Mouse (Mus musculus) thymus, postnatal 4 days (tissue): Measurements from ENCODE around the gene Fam169a.
"Not testable (repeated sequence)": the region's sequence is repeated elsewhere in the genome, so short reads cannot be mapped to it uniquely, and the experiment has no call there.

Experiments used
- DNase-seq: peaks from one replicate; pipeline ENCODE4 v3.0.0; 2021

Fam169a gene

DNA sequence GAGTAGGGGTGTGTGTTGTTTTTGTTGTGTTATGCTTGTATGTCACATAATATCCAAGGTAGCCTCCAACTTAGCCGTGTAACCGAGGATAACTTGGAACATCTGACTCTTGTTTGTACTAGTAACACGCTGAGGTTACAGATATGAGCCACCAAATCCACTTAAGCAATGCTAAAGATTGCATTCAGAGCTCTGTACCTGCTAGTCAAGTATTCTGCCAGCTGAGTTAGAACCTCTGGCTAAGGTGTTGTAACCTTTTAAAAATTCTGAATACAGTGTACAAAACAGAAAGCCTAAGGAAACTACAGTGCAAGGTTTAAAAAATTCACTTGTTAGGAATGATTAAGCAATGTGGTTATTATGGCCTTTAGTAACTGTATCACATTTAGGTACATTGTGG is 13.5 kb downstream of the Fam169a start:
- DNase-seq, result no peak

DNA sequence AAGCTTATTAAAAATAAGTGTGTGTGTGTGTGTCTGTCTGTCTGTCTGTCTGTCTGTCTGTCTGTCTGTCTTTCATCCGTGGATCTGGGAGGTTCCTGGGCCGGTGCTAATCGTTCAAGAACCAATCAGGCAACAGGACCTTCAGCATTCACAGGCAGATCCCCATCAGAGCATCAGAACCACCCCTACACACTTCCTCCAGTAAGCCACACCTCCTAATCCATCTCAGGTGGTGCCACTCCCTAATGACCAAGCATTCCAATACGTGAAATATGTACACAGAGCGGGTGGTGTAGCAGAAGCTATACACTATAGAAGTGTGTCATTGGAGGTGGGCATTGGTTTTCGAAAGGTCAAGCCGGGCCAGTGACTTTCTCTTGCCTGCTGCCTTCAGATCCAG is 15.3 kb downstream of the Fam169a start:
- DNase-seq, result no peak

DNA sequence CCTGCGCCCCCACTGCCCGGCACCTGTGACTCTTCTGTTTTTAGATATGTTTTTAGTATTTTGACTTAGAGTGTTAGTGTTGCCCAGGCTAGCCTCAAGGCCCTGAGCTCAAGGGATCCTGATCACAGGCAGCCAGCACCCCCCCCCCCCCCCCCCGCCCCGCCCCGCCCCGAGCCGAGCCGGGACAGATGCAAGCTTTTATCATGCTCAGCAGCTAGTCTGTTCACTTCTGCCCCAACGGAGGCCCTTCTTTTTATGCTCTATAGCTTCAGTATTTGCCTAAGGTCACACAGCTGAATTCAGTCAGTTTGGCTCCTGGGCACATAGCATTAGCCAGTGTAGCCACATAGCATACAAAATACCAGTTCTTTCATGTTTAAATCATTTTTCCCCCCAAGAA is 19.2 kb downstream of the Fam169a start:
- no peak for DNase-seq

DNA sequence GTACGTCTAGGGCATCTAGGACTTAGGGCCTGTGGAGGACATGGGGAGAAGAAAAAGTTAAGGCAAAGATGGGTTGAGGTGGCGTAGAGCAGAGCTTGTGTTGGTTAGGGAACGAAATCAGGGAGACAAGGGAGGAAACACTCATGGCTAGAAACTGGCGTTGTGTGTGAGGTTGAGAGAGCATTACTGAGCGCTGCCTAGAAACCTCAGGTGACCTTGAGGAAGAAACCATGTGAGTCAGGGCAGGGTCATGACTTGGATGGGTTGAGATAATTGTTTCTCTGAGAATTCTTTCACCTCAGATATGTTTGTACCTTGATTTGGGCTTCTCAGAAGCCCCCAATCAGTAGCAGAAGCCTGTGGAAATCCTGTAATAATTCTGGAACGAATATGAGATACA is 20.3 kb downstream of the Fam169a start:
- no peak for DNase-seq

- DNase-seq, result no peak
Observed at GRCm38 (mm10) chr13:97088183-97088582, 21.1 kb downstream of the Fam169a start.

- DNase-seq, result no peak
Observed at GRCm38 (mm10) chr13:97095726-97096125, 28.6 kb downstream of the Fam169a start.

- peak; percentile 45 for DNase-seq
Observed at GRCm38 (mm10) chr13:97099187-97099852, 32.2 kb downstream of the Fam169a start, which contains the start of gene Gm6169. TSS of gene Gm6169 (minus strand) at chr13:97099237.

GRCm38 (mm10) chr13:97104996-97105395 is 37.9 kb downstream of the Fam169a start:
- DNase-seq, result no peak

GRCm38 (mm10) chr13:97107721-97108120 is 40.6 kb downstream of the Fam169a start:
- not testable (repeated sequence) for DNase-seq

DNA sequence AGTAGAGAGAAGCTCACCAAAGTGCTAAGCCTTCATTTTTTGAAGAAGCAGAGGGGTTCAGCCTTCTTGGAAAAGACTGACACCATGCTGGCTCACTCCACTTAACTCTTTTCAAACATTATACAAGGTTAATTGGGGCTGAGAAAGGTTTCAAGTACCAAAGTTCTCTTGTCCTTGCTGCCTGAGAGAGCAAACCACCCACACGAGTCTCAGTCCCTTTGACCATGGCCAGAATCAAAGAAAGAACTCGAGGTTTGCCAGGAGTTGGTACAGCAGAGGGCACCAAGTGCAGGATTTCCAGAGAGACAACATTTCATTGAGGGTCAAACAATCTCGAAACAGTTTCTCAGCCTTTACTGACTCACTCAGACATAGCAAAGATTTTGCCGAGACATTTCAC is 42.0 kb downstream of the Fam169a start:
- no peak for DNase-seq

DNA sequence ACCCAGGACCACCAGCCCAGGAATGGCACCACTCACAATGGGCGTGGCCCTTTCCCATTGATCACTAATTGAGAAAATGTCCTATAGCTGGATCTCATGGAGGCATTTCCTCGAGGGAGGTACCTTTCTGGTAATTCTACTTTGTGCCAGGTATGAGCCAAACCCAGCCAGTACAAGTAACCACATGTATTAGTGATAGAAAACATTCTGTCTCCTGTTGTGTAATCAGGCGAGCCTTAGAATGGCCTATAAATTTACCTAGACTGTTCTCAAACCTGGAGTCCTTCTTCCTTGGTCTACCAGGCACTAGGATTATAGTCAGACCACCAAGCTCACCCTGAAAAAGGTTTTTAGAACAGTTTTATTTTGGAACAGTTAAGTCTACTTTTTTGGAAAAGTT is 54.3 kb downstream of the Fam169a start:
- DNase-seq, result no peak

DNA sequence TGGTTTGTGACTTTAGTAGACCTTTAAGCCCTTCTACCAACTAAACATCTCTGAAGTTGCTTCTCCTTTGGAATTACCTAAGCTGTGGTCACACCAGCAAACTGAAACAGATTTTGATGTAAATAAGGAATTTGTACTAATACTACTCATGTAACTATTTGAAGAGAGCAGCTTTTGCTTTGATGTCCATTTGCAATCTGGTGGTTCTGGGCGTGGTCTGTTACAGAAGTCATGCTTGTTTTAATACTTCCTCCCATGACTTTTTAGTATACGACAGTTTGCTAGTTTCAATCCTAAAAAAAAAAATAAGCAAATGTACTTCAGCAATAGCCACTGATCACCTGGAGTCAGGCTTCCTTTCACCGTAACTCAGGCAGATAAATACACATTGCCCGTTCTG is 62.6 kb downstream of the Fam169a start:
- not testable (repeated sequence) for DNase-seq

GRCm38 (mm10) chr13:97130413-97130812 is 63.3 kb downstream of the Fam169a start:
- DNase-seq, result not testable (repeated sequence)

GRCm38 (mm10) chr13:97137466-97138400 is 70.6 kb downstream of the Fam169a start, which contains the start of the genes Gfm2 and Nsa2:
TSS of gene Gfm2 (plus strand) at chr13:97137937.
TSS of gene Nsa2 (minus strand) at chr13:97137937.
- DNase-seq, result peak; percentile 85

- DNase-seq, result not testable (repeated sequence)
Observed at GRCm38 (mm10) chr13:97138404-97138931, 71.4 kb downstream of the Fam169a start.

DNA sequence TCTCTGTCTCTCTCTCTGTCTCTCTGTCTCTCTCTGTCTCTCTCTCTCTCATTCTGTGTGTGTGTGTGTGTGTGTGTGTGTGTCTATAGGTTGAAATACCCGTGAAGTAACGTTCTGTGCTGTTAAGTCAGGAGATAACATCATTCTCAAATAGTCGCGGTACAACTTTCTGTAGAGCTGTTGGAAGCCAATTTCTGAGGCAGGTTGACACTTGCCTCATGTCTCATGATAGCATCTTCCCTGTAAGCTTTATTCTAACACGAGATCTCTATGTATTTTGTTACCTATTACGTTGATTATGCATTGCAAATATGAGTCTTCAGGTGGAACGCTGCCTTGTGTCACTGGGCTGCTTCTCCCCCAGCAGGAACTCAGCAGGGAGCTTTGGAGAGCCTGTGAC is 75.2 kb downstream of the Fam169a start:
- no peak for DNase-seq

- peak; percentile 77 for DNase-seq
Observed at GRCm38 (mm10) chr13:97145834-97146233, 78.7 kb downstream of the Fam169a start.

DNA sequence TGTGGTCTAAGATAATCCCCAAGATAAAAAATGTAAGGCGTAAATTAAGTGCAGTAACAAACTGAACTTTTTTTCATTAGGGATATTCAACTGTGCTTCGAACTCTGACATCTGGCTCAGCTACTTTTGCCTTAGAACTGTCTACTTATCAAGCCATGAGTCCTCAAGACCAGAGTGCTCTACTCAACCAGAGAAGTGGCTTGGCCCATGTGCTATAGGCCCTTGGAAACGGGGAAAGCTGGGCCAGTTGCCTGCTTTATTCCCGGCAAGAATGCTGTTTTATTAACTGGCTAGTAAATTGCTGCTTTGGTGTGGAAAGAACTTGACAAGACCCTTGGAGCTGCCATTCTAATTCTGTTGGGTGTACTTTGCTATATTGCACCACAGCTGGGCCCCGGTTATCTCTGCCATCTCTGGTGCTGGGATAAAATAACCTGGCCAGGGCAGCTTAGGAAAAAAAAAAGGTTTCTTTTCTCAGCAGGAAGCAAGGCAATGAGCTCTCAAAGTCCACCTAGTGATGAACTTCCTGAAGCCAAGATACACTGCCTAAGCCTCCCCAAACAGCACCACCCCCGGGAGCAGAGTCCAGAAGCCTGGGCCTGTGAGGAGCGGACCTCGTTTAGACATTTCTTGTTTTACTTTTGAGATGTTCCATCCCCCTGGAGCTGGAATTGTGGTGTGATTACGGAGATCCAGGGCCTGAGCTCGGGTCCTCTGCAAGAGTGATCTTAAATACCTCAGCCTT is 108.6 kb downstream of the Fam169a start:
- DNase-seq, result no peak

DNA sequence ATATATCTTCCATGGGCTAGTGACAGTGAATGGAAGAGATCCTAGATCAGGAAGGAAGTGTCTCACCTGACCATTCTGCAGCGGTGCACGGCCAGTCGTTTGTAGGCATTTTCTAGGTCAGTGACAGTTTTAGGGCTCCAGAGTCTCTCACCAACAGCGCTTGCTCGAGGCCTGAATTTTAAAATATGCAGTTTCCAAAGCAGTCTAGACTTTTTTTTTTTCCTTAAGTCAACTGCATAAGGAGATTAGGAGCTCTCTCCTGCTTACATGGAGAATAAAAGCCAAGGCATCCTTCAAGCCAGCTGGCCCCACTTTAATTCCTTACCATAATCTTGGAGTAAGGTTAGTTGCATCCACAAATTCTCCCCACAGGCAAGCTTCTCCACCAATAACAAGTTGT is 109.6 kb downstream of the Fam169a start:
- no peak for DNase-seq

DNA sequence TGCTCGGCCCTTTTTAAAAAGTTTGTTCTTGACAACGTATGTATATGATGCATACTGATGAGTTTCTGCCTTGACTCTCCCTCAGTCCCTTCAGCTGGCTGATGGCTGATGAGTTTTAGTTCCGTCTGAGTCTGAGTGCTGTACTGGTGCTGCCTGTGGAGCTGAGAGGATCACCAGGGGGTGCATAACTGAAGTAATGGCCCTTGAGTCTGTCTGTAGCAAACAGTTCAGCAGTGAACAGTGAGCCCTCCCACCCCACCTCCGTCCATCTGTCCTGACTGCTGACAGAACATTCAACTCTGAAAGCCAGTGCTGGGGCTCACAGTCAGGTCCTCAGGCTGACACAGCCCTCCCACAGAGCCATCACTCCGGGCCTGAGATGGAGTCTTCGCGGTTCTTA is 111.9 kb downstream of the Fam169a start:
- DNase-seq, result no peak

DNA sequence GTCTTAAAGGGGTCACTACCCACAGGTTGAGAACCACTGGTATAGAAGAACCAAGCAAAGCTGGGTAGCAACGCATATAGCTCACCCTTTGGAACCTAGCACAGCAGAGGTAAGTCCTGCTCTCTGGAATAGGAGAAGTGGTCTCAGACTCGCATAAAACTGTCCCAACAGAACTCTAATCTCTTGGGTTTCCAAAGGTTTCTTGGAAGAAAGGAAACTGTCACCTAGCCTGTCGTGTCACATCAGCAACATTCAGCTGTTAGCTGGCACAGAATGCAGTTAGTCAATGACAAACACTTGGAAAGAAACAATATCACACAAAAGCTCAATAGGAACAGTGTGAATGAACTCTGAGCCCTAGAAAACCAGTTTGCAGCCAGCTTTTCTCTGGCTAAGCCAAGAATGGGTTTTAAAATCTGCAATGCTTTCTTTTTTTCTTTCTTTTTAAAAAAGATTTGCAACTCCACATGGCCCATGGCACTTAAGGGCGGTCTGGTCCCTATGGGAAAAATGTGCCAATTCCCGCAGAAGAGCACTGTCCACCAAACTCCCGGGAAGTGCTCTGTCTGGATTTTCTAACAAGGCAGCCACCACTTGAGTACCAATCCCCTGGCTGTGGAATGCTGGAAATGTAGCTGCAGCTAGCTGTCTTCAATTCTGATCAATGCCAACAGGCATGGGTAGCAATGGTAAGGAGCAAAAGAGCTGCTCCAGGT is 113.2 kb downstream of the Fam169a start:
- DNase-seq, result no peak
